Mouse (Mus musculus): Measurements from ENCODE around the gene Rfk. TPM values are rescaled to one million over a fixed set of nuclear protein-coding genes. Genes with fewer than 3 reads are reported as not detected.

Rfk gene
- 10 to 100 TPM; 42.2 to 53.9 TPM for total RNA-seq (2023)

GRCm38 (mm10) chr19:17393841-17394591, at the start of gene Rfk:
Rfk (plus strand) TSS chr19:17394043.

DNA sequence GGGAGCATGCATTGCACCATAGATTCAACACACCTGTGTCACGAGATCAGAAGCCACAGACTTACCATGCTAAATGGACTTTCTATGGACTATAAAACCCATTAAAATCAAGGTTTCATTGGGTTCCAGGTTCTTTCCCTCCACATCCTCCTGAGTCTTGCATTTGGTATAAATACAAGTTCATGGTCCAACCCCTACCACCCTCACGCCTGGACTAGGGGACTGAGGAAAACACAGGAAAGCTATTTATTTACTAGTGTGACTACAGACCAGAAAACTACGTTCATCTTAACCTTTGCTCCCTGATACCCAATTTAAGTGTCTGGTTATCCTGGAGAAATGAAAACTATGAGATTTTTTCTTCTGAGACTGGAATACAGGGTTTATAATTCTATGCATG, 21.1 kb upstream of the Rfk start, which contains the start of gene Gcnt1:
Gene Gcnt1 (minus strand): TSS at position 144 of the 400 bp plus-strand sequence.

Other genes with a start within 250 kb of the Rfk start
- 1 to 10 TPM; 2.5 to 2.6 TPM for gene Gcnt1, start 21.2 kb upstream of the Rfk start, total RNA-seq (2023)